Mouse (Mus musculus) CH12.LX (cell line): ENCODE results near the gene Gpr179. TPM values are rescaled to one million over a fixed set of nuclear protein-coding genes. Genes with fewer than 3 reads are reported as not detected.
A peak's percentile ranks its signal among the peaks of the same experiment; 100 is the strongest.

ENCODE experiments used
- DNase-seq: peaks from one replicate; pipeline ENCODE4 v3.0.0-alpha.2; 2013; ENCODE audit errors: extremely low read depth
- H3K27ac ChIP-seq: 2 replicates; pipeline ENCODE4 v1.5.1; 2012; ENCODE audit warnings: low read depth, mild to moderate bottlenecking, control low read depth, moderate library complexity; ENCODE audit not compliant: insufficient read depth
- H3K27me3 ChIP-seq: replicated peaks from 2 replicates; pipeline ENCODE3; 2012; ENCODE audit warnings: inconsistent platforms
- H3K36me3 ChIP-seq, 2 experiments: replicated peaks in 1 of 2; 2 replicates each; pipeline versions ENCODE3 to v1.6.1; 2012; ENCODE audit warnings: inconsistent platforms in 1 of 2, low read length in 1 of 2, mild to moderate bottlenecking in 1 of 2, mixed read lengths in 1 of 2, moderate library complexity in 1 of 2; ENCODE audit not compliant: control insufficient read depth in 1 of 2, insufficient read depth in 1 of 2
- H3K4me1 ChIP-seq, 2 experiments: 2 replicates each; pipeline ENCODE4 v1.6.1; 2012; ENCODE audit warnings: inconsistent platforms in 1 of 2, moderate library complexity in 1 of 2; ENCODE audit not compliant: insufficient read depth in 2 of 2, control insufficient read depth in 1 of 2
- H3K4me2 ChIP-seq: 2 replicates; pipeline ENCODE4 v1.6.1; 2012; ENCODE audit warnings: low read depth, mild to moderate bottlenecking, control low read depth; ENCODE audit not compliant: poor library complexity, insufficient read depth, severe bottlenecking
- H3K4me3 ChIP-seq, 3 experiments: fragments of 150-350 bp in 1 of 3; sonication (generic) in 1 of 3; replicated peaks in 1 of 3; 2 replicates each; pipeline versions ENCODE3 to v1.5.1; 2011 to 2012; ENCODE audit warnings: low read depth in 2 of 3, low read length in 2 of 3, mild to moderate bottlenecking in 2 of 3, moderate library complexity in 2 of 3, control low read depth in 1 of 3, improper control_type of control experiment in 1 of 3, inconsistent platforms in 1 of 3, mixed read lengths in 1 of 3; ENCODE audit not compliant: poor library complexity in 1 of 3
- H3K79me2 ChIP-seq: replicated peaks from 2 replicates; pipeline ENCODE4 v1.6.1; 2012; ENCODE audit warnings: mild to moderate bottlenecking, moderate library complexity; ENCODE audit not compliant: control insufficient read depth, poor library complexity, insufficient read depth, severe bottlenecking; ENCODE audit errors: extremely low read depth
- H3K9ac ChIP-seq: 2 replicates; pipeline ENCODE4 v1.6.1; 2012; ENCODE audit warnings: low read depth, mild to moderate bottlenecking, control low read depth, moderate library complexity; ENCODE audit not compliant: insufficient read depth
- H3K9me3 ChIP-seq: replicated peaks from 2 replicates; pipeline ENCODE3; 2012; ENCODE audit warnings: low read length, inconsistent platforms, mixed read lengths
- BHLHE40 ChIP-seq: IDR thresholded peaks from 2 replicates; pipeline ENCODE4 v1.6.1; 2011; ENCODE audit warnings: mild to moderate bottlenecking, low read depth, low read length, improper control_type of control experiment
- E2F4 ChIP-seq: IDR thresholded peaks from 2 replicates; pipeline ENCODE4 v1.6.1; 2011; ENCODE audit warnings: low read depth, low read length, improper control_type of control experiment; ENCODE audit not compliant: insufficient replicate concordance
- ETS1 ChIP-seq: conservative IDR thresholded peaks from 2 replicates; pipeline ENCODE4 v1.6.1; 2012; ENCODE audit warnings: low read depth, mild to moderate bottlenecking, inconsistent platforms, low read length, improper control_type of control experiment, moderate library complexity
- GABPA ChIP-seq: IDR thresholded peaks from 2 replicates; pipeline ENCODE4 v1.6.1; 2012; ENCODE audit warnings: low read depth, low read length, improper control_type of control experiment, inconsistent platforms; ENCODE audit not compliant: insufficient replicate concordance
- JUND ChIP-seq: conservative IDR thresholded peaks from 2 replicates; pipeline ENCODE4 v1.6.1; 2011; ENCODE audit warnings: low read depth, low read length, improper control_type of control experiment
- MXI1 ChIP-seq: IDR thresholded peaks from 2 replicates; pipeline ENCODE4 v1.6.1; 2011; ENCODE audit warnings: mild to moderate bottlenecking, low read depth, low read length, improper control_type of control experiment
- NELFE ChIP-seq: IDR thresholded peaks from 2 replicates; pipeline ENCODE4 v1.6.1; 2011; ENCODE audit warnings: low read depth, low read length, improper control_type of control experiment
- NRF1 ChIP-seq: IDR thresholded peaks from 2 replicates; pipeline ENCODE4 v1.6.1; 2014; ENCODE audit warnings: low read depth, mild to moderate bottlenecking, inconsistent platforms, low read length, improper control_type of control experiment, moderate library complexity
- PAX5 ChIP-seq: IDR thresholded peaks from 2 replicates; pipeline ENCODE4 v1.6.1; 2012; ENCODE audit warnings: low read length, inconsistent platforms, mixed read lengths
- POLR2A ChIP-seq: IDR thresholded peaks from 2 replicates; pipeline ENCODE4 v1.6.1; 2011; ENCODE audit warnings: low read depth, mild to moderate bottlenecking, improper control_type of control experiment, low read length
- RAD21 ChIP-seq: IDR thresholded peaks from 2 replicates; pipeline ENCODE4 v1.6.1; 2011; ENCODE audit warnings: low read depth, mild to moderate bottlenecking, low read length, improper control_type of control experiment, moderate library complexity
- TCF12 ChIP-seq: IDR thresholded peaks from 2 replicates; pipeline ENCODE4 v1.6.1; 2014; ENCODE audit warnings: low read depth, mild to moderate bottlenecking, inconsistent platforms, low read length, improper control_type of control experiment
- USF2 ChIP-seq: conservative IDR thresholded peaks from 2 replicates; pipeline ENCODE4 v1.6.1; 2011; ENCODE audit warnings: low read depth, low read length, improper control_type of control experiment
- ZKSCAN1 ChIP-seq: IDR thresholded peaks from 2 replicates; pipeline ENCODE4 v1.6.1; 2012; ENCODE audit warnings: low read depth, inconsistent platforms, low read length, improper control_type of control experiment, borderline replicate concordance
- ZNF384 ChIP-seq: IDR thresholded peaks from 2 replicates; pipeline ENCODE4 v1.6.1; 2012; ENCODE audit warnings: low read depth, low read length, improper control_type of control experiment, inconsistent platforms
- dilution Hi-C: fragments of 300-500 bp; cut with MboI; formaldehyde crosslinking; loops from 2 replicates; pipeline ENCODE4 v1.14.3; 2020; ENCODE audit warnings: low sequenced_read_pairs; ENCODE audit not compliant: extremely low pct_unique_long_range_greater_than_20kb, extremely low pct_ligation_motif_present
- in situ Hi-C: fragments of 300-500 bp; cut with MboI; formaldehyde crosslinking; loops from 3 replicates; pipeline ENCODE4 v1.14.3; 2019; ENCODE audit warnings: low sequenced_read_pairs, low pct_ligation_motif_present, low pct_unique_long_range_greater_than_20kb, mixed read lengths
- polyA plus RNA-seq: library from polyadenylated mRNA; unstranded; fragments of >175 nt; gene quantifications from 2 replicates; pipeline ENCODE4 v1.2.1, GENCODE M21; 2012; ENCODE audit warnings: low read depth; ENCODE audit not compliant: insufficient read length
- total RNA-seq, 2 experiments: library from RNA; depleted of rRNA; stranded (reverse); fragments of 300-350 nt in 1 of 2; fragments of >200 nt in 1 of 2; gene quantifications; 2 replicates each; pipeline ENCODE4 v1.2.3; 2012 to 2014

Gene Gpr179
- total and polyA plus RNA-seq, 3 experiments, result 0.03 to 0.08 TPM; not detected in 1

DNA sequence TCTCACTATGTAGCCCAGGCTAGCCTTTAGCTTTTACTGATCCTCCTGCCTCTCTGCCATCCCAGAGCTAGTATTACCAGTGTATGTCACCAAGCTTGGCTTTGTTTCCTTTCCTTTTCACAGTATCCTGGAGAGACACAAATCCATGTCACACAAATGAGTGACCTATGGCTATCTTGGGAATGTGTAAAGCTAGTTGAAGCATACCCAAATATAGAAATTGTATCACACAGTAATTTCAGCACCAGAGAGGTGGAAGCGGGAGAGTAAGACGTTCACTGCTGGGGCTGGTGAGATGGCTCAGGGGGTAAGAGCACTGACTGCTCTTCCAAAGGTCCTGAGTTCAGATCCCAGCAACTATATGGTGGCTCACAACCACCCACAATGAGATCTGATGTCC is 51.9 kb downstream of the Gpr179 start:
- H3K9ac ChIP-seq, result no peak overlapping the region
- H3K9me3 ChIP-seq, result no peaks in the 10 kb centered on the region
- no peaks in the 10 kb centered on the region for H3K79me2 ChIP-seq
- no peak for DNase-seq
- H3K36me3 ChIP-seq, result no peaks in the 10 kb centered on the region
- peaks cover 0 to 3% of the 10 kb centered on the region in 2 experiments; a peak in 1 of 4 replicates for H3K4me1 ChIP-seq
- no peak overlapping the region for H3K27ac ChIP-seq
- no peaks in the 10 kb centered on the region for H3K27me3 ChIP-seq
- dilution Hi-C loops, result no loop called here
- H3K4me3 ChIP-seq, result no peak overlapping the region
- in situ Hi-C loops, result loop anchor here (5.0 kb wide), 1 partner anchor 98 kb away; no protein-coding TSS in a partner anchor
- TF ChIP-seq GABPA (no peak), MXI1 (no peak), NELFE (no peak), RAD21 (no peak), USF2 (no peak), NRF1 (no peak), ZKSCAN1 (no peak)
- no peak overlapping the region for H3K4me2 ChIP-seq

DNA sequence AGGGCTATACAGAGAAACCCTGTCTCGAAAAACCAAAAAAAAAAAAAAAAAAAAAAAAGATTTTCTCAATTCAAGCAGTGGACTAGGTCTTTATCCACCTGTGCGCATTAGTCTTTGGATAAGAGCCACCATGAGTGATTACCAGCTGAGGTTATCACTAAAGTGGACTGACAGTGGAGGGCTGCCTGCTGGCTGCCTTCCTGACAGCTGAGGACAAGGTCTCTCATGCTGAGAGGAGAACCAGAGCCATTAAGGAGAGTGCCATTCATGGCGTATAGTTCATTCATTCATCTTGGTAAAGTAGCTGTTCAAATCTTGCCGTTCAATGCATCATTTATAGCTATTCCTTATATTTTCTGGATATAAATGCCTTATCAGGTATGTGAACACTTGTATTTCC is 55.3 kb downstream of the Gpr179 start:
- no peak overlapping the region for H3K4me3 ChIP-seq
- dilution Hi-C loops, result no loop called here
- no peak overlapping the region for H3K27ac ChIP-seq
- H3K27me3 ChIP-seq, result no peaks in the 10 kb centered on the region
- no peaks in the 10 kb centered on the region for H3K79me2 ChIP-seq
- no peak overlapping the region for H3K9ac ChIP-seq
- TF ChIP-seq E2F4, result no peak
- TF ChIP-seq NELFE, result no peak
- no peak for TF ChIP-seq TCF12
- no peak for TF ChIP-seq POLR2A
- TF ChIP-seq PAX5, result no peak
- TF ChIP-seq BHLHE40, result no peak
- TF ChIP-seq JUND, result no peak
- TF ChIP-seq NRF1, result no peak
- no peak for TF ChIP-seq ETS1
- 0 out of 4 replicates have a peak, but pooled peaks cover 0 to 3% of the 10 kb centered on the region in 2 experiments for H3K4me1 ChIP-seq
- H3K36me3 ChIP-seq, result no peaks in the 10 kb centered on the region
- DNase-seq, result no peak
- peaks cover 5% of the 10 kb centered on the region for H3K9me3 ChIP-seq
- H3K4me2 ChIP-seq, result no peak overlapping the region
- in situ Hi-C loops, result no loop called here

- no peak overlapping the region for H3K27ac ChIP-seq
- dilution Hi-C loops, result no loop called here
- no peak for DNase-seq
- H3K4me1 ChIP-seq, result no peaks in the 10 kb centered on the region; a peak in 2 of 4 replicates
- in situ Hi-C loops, result no loop called here
- TF ChIP-seq ZKSCAN1 (no peak), ZNF384 (peak; percentile 17; the same call in 1 of the 2 replicates)
- H3K36me3 ChIP-seq, result no peaks in the 10 kb centered on the region
- H3K9me3 ChIP-seq, result peaks cover 5% of the 10 kb centered on the region
- H3K79me2 ChIP-seq, result no peaks in the 10 kb centered on the region
- H3K4me3 ChIP-seq, result no peak overlapping the region
- H3K9ac ChIP-seq, result no peak overlapping the region
- H3K4me2 ChIP-seq, result no peak overlapping the region
- no peaks in the 10 kb centered on the region for H3K27me3 ChIP-seq
These were observed 59.1 kb downstream of the Gpr179 start for GRCm38 (mm10) chr11:97292731-97293130.
